Mouse (Mus musculus) urinary bladder, adult 2 months (tissue): Measurements from ENCODE around the gene Eef1g. TPM values are rescaled to one million over a fixed set of nuclear protein-coding genes. Genes with fewer than 3 reads are reported as not detected.

Experiments
- DNase-seq: peaks from one replicate; pipeline ENCODE4 v3.0.0; 2022; ENCODE audit warnings: low spot score
- polyA plus RNA-seq: library from polyadenylated mRNA; depleted of rRNA; stranded (reverse); fragments of >200 nt; gene quantifications from 2 replicates; pipeline ENCODE4 v1.2.3, GENCODE M21; 2012; rRNA removed

The Eef1g gene
- polyA plus RNA-seq: 398 and 489 TPM in 2 replicates

DNA sequence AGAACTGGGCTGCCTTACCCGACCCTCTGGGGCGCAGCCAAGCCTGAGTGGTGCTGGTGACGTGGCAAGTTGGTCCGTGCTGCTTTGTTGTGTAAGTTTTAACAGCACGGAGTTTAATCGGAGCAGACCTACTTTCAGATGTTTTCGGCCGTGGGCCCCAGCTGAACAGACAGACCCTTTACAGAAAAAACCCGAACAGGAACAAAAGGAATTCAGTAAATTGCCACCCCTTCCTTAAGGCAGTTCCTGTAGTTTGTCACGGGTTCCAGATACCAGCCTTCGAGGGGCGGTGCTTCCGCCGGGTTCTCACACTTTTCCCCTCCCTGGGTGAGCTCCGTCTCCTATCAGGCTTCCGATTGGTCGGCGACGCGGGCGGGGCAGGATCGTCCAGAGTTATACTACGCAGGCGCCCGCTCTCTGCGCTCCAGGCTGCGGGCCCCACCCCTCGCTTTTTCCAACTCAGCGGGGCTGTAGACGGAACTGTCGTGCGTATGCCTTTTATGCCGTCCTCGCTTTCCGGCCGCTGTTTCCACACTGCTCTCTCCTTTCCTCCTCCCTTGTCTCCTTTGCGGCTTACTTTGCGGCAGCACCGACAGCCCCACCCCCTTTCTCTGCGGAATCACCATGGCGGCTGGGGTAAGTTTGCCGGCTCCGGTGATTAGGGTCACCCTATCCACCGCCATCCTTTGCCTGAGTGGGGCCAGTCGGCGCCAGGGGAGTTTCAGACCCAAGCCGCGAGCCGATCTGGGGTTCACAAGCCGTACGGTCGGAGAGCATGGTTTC lies at the start of gene Eef1g:
Gene Eef1g, plus strand, starts transcription at position 452 of the 783 bp plus-strand sequence.
- DNase-seq: peak; percentile 85

DNA sequence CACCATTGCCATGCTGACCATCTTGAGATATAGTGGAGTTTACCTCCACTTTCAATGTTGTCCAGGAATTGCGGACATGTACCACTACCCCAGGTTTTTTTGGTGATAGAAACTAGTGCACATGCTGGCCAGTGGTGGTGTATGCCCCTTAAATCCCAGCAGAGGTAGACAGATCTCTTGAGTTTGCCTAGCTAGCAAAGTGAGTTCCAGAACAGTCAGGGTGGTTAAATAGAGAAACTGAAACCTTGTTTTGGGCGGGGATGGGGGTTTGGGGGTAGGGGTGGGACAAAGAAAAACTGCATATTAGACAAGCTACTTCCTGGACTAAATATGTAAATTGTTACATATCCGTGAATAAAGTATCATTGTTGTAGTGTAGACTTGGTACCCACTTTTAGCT lies 47.8 kb upstream of the Eef1g start:
- no peak for DNase-seq

DNA sequence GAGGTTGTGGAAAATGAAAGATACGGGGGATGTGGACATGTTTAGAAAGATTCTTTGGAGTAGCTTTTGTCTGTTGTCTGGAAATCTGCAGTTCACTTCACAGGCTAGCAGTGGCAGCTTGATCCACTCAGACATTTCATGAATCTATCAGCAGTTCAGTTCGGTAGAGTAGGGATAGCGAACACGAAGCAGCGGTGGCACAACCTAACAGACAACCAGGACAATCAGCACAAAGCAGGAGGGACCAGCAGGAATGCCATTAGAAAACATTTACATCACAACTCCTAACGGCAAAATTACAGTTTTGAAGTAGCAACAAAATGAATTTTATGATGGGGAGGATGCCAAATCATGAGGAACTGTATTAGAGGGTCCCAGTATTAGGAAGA lies 47.2 kb upstream of the Eef1g start:
- DNase-seq: no peak

DNA sequence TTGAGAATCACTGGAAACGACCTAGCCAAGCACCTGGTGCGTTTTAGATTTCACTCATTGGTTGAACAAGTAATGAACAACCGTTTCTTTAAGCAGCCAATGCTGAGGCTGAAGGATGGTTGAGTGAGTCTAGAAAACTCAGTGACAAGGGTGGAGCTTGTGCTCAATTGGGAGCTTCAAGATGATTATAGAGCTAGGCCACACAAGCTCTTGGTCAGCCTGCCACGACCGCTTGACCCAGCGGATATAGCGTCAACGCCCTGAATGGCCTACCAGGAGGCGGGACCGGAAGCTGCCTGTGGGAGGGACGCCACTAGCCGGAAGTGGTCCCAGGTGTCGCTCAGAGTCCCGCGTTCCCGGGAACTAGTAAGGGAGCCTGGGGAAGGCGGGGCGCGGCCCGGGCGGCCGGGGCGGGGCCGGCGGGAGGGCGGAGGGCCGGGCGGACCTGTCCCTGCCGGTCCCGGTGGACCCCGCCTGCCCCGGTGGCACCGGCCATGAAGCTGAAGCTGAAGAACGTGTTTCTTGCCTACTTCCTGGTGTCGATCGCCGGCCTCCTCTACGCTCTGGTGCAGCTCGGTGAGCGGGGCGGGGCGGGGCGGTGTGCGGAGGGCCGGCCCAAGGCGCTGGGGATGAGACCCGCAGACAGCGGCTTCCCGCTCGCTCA lies 46.6 kb upstream of the Eef1g start, which contains the start of gene B3gat3:
Gene B3gat3, plus strand, starts transcription at position 302 of the 664 bp plus-strand sequence.
- peak; percentile 89 for DNase-seq

DNA sequence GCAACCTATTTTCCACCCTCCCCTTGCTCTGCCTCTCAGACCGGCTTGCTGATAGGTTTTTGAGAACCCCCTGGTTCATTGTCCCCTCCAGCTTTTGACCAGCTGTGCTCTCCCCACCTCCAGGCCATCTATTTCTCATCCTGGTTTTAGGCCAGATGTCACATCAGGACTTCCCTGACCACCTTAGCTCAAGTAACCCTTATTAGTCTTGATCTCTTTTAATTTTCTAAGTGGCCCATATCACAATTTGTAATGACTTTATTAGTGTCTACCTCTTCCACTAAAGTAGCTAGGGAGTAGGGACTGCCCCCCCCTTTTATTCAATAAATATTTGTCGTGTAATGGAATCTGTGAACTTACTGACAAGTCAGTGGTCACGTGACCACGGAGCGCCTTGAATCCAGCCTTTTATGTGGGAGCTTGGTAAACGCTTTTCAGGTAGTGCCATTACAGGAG lies 46.0 kb upstream of the Eef1g start:
- no peak for DNase-seq

DNA sequence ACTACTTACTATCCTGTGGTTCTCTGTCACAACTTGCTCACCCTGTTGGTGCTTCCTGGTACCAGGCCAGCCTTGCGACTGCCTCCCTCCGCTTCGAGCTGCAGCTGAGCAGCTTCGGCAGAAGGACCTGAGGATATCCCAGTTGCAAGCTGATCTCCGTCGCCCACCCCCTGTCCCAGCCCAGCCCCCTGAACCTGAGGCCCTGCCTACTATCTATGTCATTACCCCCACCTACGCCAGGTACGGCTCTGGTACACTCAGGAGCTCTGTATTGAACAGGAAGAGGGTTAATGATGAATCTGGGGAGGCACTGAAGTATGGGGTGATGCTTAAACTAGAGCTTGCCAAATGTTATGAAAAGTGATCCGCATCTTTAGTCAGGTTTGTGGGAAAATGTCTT lies 45.1 kb upstream of the Eef1g start:
- DNase-seq: no peak

GRCm38 (mm10) chr19:8926766-8927165 lies 40.1 kb upstream of the Eef1g start:
- DNase-seq: no peak

- DNase-seq: no peak
These were observed 38.8 kb upstream of the Eef1g start for GRCm38 (mm10) chr19:8927891-8928525.

DNA sequence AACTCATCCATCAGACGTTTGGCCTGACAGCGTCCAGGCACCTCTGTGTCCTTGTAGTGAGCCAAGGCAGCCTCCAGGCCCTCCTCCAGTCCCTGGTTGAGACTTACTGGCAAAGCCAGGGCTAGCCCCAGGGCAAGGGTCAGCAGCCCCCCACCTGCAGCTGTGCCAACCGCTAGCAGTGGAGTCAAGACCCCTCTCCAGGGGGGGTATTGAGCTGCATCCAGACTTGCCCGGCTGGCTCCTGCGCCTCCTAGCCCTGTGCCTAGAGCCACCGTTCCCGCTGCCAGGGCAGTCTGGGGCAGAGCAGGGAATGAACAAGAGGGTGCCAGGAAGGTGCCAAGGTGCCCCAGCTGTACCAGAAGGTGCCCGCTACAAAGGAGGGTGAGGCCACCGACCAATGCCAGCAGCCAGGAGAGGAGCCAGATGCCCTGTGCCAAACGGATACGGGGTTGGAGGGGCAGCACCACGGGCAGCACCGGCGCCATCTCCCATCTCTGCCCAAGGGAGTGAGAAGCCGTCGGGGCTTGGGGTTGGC lies 38.1 kb upstream of the Eef1g start:
- peak; percentile 51 for DNase-seq

GRCm38 (mm10) chr19:8929224-8930088 lies 37.4 kb upstream of the Eef1g start, which contains the start of the genes Rom1 and Eml3:
TSS of gene Rom1 (minus strand) at chr19:8929356.
TSS of gene Eml3 (plus strand) at chr19:8929552.
- peak; percentile 77 for DNase-seq

DNA sequence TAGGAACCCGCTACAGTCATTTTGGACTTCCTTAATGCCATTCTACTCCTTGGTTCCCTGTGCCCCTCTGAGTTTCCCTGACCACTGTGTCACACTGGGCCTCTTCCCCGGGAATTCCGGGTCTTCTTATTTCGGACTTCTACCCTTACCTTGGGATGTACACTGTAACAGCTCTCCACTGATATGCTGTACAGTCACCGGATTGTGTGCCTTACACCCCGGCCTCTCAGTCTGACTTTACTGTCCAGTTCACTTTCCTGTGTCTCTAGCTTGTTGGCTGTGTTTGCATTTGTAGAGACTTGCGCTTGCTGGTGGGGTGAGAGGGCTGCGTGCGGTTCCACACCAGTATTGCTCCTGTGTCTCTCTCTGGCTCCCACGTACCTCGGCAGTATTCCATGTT lies 36.7 kb upstream of the Eef1g start:
- DNase-seq: no peak

DNA sequence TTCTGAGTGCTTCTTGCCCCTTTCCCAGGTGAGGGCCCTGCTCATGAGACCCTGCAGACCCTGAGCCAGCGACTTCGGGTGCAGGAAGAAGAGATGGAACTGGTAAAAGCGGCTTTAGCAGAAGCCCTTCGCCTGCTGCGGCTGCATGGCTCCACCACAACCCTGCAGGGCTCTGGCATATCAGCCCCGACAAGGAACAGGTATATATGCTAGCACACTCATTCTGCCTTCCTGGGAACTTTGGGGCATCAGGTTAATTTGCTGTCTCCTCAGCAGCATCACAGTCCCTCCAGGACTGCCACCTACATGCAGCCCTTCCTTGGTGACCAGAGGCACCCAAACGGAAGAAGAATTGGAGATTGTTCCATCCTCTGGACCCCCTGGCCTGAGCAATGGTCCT lies 36.1 kb upstream of the Eef1g start:
- DNase-seq: no peak

DNA sequence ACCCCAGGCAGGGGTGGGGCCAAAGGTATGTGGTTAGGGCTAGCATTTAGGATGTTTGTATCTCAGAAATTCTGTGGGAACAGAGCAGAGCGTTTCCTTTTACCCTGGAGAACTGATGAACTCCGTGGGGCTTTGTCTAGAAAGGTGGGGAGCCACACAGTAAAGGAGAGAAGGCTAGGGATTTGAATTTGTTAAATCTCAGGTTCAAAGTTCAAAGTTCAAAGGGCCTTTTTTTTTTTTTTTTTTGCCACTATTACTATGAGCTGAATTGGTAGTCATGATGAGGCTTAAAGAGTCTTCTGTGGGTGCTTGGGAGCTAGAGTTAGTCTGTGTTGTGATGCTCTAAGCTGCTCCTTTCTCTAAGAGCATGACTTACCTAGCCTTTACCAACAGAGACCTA lies 30.1 kb upstream of the Eef1g start:
- no peak for DNase-seq

DNA sequence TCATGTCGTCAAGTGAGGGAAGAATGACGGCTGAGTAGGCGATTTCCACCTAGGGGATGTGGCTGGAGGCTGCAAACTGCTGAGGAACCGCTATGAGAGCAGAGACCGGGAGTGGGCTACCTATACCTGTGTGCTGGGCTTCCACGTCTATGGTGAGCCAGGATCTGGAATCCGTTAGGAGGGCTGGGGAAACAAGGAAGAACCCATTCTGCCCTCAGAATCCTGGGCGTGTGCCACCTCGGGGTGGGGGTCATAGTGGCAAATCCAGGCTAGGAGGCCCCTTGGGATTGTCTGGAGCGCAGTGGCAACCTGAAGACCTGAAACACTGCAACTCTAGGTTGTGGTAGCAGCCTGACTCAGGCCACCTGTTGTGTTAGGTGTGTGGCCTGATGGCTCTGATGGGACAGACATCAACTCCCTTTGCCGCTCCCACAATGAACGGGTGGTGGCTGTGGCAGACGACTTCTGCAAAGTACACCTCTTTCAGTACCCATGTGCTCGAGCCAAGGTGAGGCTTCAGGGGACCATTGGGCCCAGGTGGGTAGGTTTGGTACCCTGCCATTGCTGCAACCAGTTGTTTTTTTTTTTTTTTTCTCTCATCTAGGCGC lies 26.2 kb upstream of the Eef1g start:
- DNase-seq: no peak

GRCm38 (mm10) chr19:8941136-8941514 lies 25.7 kb upstream of the Eef1g start:
- DNase-seq: no peak

- DNase-seq: peak; percentile 88
These were observed 25.2 kb upstream of the Eef1g start, which contains the start of gene Mta2 for GRCm38 (mm10) chr19:8941515-8942217. TSS of gene Mta2 (plus strand) at chr19:8941875.

DNA sequence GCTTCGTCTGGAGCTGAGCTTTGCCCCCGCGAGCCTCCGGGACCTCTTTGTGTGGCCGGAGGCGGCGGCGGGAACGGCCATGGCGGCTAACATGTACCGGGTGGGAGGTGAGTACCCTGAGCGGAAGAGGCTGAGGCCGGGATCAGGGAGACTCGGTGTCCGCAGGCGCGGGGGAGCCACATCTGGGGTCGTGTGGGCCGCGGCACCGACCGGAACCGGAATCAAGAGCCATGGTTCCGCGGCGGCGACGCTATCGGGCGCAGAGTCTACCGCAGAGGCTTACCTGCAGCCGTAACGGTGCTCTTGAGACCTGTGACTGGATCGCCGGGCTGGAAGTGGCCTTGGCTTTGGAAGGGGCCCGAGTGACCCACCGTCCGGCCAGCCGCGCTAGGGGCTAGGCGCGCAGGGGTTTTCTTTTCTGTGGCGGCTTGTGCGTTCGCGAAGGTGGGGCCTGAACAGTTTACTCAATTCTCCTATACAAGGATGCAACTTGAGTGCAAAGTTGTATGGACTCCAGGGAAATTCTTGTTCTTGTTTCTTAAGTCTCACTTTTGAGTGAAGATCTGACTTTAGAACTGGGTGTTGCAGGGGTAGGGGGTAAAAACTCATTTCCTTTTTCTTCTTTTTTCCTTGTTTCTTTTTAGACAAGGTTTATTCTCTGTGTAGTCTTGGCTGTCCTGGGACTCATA lies 24.4 kb upstream of the Eef1g start:
- DNase-seq: no peak

DNA sequence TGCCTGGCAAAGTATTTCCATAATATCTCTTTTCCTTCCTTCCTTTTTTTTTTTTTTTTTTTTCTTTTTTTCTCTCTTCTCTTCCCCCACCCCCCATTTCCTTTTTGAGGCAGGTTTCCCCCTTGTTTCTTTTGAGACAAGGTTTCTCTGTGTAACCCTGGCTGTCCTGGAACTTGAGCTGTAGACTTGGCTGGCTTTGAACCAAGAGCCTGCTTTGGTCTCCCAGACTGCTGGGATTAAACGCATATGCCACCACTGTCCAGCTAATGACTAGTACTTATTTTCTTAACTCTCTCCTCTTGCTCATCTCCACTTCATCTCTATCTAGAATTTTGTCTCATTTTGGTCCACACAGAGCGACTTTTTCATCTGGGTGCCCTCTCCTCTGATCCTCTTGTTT lies 23.8 kb upstream of the Eef1g start:
- no peak for DNase-seq

DNA sequence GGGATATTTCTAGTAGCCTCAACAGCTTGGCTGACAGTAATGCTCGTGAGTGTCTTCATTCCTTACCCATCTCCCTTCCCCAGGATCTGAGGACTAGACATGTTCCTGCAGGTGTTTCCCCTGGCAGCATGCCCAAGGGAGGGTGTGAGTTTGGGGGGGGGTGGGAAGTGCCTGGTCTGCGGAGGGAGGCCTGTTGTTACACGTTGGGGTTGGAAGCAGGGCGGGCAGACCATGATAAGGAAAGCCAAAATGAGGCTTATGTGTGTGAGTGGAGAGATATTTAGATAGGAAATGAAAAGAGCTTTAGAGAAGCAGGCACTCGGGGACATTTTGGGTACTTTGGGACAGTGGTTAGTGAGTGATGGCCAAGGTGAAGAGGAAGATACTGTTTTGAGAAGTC lies 22.8 kb upstream of the Eef1g start:
- no peak for DNase-seq

- DNase-seq: no peak
These were observed 22.1 kb upstream of the Eef1g start for GRCm38 (mm10) chr19:8944750-8945149.
